Mouse (Mus musculus): ENCODE results near the gene Lmbr1l. TPM values are rescaled to one million over a fixed set of nuclear protein-coding genes. Genes with fewer than 3 reads are reported as not detected.
"Not testable (repeated sequence)": the region's sequence is repeated elsewhere in the genome, so short reads cannot be mapped to it uniquely, and the experiment has no call there.

Gene Lmbr1l
- polyA plus RNA-seq, 1 experiment from 2014 or later, result 25.3 TPM

DNA sequence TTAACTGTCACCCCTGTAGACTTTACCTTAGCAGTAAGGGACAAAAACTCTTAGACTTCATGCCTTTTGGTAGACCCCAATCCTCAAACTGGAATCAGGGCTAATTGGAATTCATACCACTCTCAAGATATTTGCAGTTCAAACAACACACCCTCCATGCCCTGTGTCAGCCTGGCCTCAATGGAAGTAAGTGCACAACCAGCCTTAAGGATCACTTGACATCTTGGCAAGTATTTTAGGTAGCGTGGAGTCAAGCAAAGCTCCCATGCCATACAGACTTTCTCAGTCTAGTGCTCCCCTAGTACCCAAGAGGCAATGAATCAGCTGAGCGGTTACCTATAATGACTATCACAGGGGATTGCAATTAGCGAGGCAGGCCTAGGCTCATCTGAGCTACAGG is 13.0 kb upstream of the Lmbr1l start:
- DNase-seq (ENCODE audit: extremely low spot score, low spot score), result no peak
- Histone ChIP-seq H3K36me3 (replicated peaks) (peaks cover 27% of the 10 kb centered on the region), H3K4me3 (peak overlapping the region; percentile 28; the same call in 1 of the 2 replicates), H3K27ac (no peak overlapping the region), H3K4me1 (peaks cover 45% of the 10 kb centered on the region), H3K9me3 (no peaks in the 10 kb centered on the region), H3K27me3 (ENCODE audit: poor library complexity, severe bottlenecking) (no peaks in the 10 kb centered on the region)
- 77% methylated on average over 3 of the region's 3 CpGs for WGBS

- Histone ChIP-seq H3K9me3 (no peaks in the 10 kb centered on the region), H3K36me3 (replicated peaks) (peaks cover 28% of the 10 kb centered on the region), H3K4me1 (peaks cover 37% of the 10 kb centered on the region), H3K27ac (no peak overlapping the region), H3K27me3 (ENCODE audit: poor library complexity, severe bottlenecking) (no peaks in the 10 kb centered on the region), H3K4me3 (0 out of 2 replicates have a peak overlapping the region, but pooled peaks have one; percentile 2)
- DNase-seq (ENCODE audit: extremely low spot score, low spot score), result peak; percentile 26
- WGBS, result 58% methylated on average over 8 of the region's 8 CpGs
Measured at GRCm38 (mm10) chr15:98930017-98930734, 12.1 kb upstream of the Lmbr1l start.

DNA sequence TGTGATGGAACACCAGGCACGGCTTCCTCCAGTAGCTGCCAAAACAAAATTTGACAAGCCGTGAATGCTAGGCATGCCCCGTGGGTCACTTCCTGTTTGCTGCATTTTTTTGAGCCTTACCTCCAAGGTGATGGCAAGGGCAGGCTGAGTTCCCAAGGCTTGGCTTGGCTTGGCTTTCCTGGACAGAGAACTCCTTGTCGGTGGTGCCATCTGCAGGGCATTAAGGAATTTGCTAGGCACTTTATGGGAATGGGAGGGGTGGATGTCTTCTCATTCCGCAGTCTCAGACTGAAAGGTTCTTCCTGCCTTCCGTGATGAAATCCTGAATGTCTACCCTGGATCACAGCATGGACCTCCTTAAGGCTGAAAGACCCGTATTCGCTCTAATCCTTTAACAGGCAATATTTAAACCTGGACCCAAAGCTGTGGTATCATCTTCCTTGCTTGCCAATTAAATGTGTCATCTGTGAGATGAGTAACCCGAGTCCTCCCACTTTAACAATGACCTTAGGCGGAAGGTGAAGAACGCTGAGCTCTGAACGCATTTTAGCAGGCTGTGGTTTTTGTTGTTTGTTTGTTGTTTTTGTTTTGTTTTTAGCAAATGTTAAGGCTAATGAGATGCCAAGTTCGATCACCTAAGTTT is 10.7 kb upstream of the Lmbr1l start:
- 19% methylated on average over 13 of the region's 13 CpGs for WGBS
- Histone ChIP-seq H3K27me3 (ENCODE audit: poor library complexity, severe bottlenecking) (no peaks in the 10 kb centered on the region), H3K9me3 (no peaks in the 10 kb centered on the region), H3K4me1 (peaks cover 29% of the 10 kb centered on the region), H3K4me3 (peak overlapping the region; percentile 19; the same call in 1 of the 2 replicates), H3K36me3 (replicated peaks) (peaks cover 28% of the 10 kb centered on the region), H3K27ac (no peak overlapping the region)
- peak; percentile 74 for DNase-seq (ENCODE audit: extremely low spot score, low spot score)

DNA sequence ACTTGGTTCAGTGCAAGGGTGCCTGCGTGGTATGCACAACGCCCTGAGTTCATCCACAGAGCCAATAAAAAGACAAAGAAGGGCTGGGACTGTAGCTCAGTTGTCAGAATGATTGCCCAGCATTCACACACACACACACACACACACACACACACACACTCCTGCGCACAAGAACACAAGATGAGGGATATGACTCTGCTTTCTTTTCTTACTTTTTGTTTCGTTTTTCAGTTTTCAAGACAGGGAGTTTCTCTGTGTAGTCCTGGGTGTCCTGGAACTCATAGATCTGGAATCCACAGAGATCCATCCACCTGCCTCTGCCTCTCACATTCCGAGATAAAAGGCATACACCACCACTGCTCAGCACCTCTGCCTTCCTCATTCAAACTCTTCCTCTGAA is 9.5 kb upstream of the Lmbr1l start:
- Histone ChIP-seq H3K36me3 (replicated peaks) (peaks cover 22% of the 10 kb centered on the region), H3K4me1 (peaks cover 23% of the 10 kb centered on the region), H3K4me3 (no peak overlapping the region), H3K27ac (no peak overlapping the region), H3K27me3 (ENCODE audit: poor library complexity, severe bottlenecking) (no peaks in the 10 kb centered on the region), H3K9me3 (no peaks in the 10 kb centered on the region)
- DNase-seq (ENCODE audit: extremely low spot score, low spot score), result no peak
- WGBS, result 87% methylated on average over 5 of the region's 5 CpGs

GRCm38 (mm10) chr15:98924682-98925081 is 6.7 kb upstream of the Lmbr1l start:
- peaks cover 14% of the 10 kb centered on the region for H3K4me1 ChIP-seq
- H3K9me3 ChIP-seq, result no peaks in the 10 kb centered on the region
- H3K27ac ChIP-seq, result no peak overlapping the region
- no peaks in the 10 kb centered on the region for H3K27me3 ChIP-seq (ENCODE audit: poor library complexity, severe bottlenecking)
- peaks cover 6% of the 10 kb centered on the region for H3K36me3 ChIP-seq (replicated peaks)
- no peak overlapping the region for H3K4me3 ChIP-seq
- 85% methylated on average over 3 of the region's 3 CpGs for WGBS
- DNase-seq (ENCODE audit: extremely low spot score, low spot score), result no peak

DNA sequence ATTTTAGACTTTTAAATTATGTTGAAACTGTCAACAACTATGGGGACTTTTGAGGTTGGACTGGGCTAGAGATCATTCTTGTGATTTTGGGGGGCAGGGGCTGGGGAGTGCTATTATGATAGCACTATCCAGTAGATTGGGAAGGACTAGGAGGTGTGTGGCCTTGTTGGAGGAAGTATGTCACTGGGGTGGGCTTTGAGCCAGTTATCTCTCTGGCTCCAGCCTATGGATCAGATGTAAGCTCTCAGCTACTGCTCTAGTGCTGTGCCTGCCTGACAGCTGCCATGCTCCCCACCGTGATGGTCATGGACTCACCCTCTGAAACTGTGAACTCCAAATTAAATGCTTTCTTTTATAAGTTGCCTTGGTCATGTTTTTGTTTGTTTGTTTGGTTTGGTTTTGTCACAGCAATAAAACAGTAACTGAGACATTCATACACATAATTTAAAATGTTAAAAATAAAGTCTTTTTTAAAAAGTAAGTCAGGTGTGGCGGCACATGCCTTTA is 5.1 kb upstream of the Lmbr1l start:
- Histone ChIP-seq H3K4me3 (no peak overlapping the region), H3K9me3 (no peaks in the 10 kb centered on the region), H3K36me3 (replicated peaks) (peaks cover 6% of the 10 kb centered on the region), H3K4me1 (peaks cover 6% of the 10 kb centered on the region), H3K27ac (no peak overlapping the region), H3K27me3 (ENCODE audit: poor library complexity, severe bottlenecking) (no peaks in the 10 kb centered on the region)
- no peak for DNase-seq (ENCODE audit: extremely low spot score, low spot score)
- 87% methylated on average over 2 of the region's 2 CpGs for WGBS

- H3K4me1 ChIP-seq, result peaks cover 6% of the 10 kb centered on the region
- H3K27ac ChIP-seq, result no peak overlapping the region
- no peak for DNase-seq (ENCODE audit: extremely low spot score, low spot score)
- peaks cover 6% of the 10 kb centered on the region for H3K36me3 ChIP-seq (replicated peaks)
- H3K27me3 ChIP-seq (ENCODE audit: poor library complexity, severe bottlenecking), result no peaks in the 10 kb centered on the region
- H3K4me3 ChIP-seq, result no peak overlapping the region
- H3K9me3 ChIP-seq, result no peaks in the 10 kb centered on the region
- WGBS, result 78% methylated on average over 3 of the region's 3 CpGs
Measured at GRCm38 (mm10) chr15:98922581-98922980, 4.5 kb upstream of the Lmbr1l start.

GRCm38 (mm10) chr15:98921510-98921909 is 3.5 kb upstream of the Lmbr1l start:
- Histone ChIP-seq H3K36me3 (replicated peaks) (peaks cover 6% of the 10 kb centered on the region), H3K27ac (no peak overlapping the region), H3K4me3 (no peak overlapping the region), H3K9me3 (no peaks in the 10 kb centered on the region), H3K4me1 (peaks cover 14% of the 10 kb centered on the region), H3K27me3 (ENCODE audit: poor library complexity, severe bottlenecking) (no peaks in the 10 kb centered on the region)
- WGBS, result 82% methylated on average over 5 of the region's 5 CpGs
- no peak for DNase-seq (ENCODE audit: extremely low spot score, low spot score)

DNA sequence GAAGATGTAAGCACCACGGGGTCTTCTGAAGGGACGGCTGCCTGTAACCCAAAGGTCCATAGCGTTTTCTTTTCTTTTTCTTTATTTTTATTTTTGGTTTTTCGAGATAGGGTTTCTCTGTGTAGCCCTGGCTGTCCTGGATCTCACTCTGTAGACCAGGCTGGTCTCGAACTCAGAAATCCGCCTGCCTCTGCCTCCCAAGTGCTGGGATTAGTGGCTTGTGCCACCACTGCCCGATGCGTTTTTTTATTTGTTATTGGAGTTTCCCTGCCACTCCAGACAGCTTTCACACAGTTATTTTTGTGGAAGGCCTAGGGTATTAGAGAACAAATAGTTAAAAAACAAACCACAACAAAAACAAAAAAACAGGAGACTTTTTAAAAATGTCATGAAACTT is 466 bp upstream of the Lmbr1l start:
- H3K9me3 ChIP-seq; DNase-seq (ENCODE audit: extremely low spot score, low spot score); H3K27me3 ChIP-seq (ENCODE audit: poor library complexity, severe bottlenecking): not testable (repeated sequence)
- H3K36me3 ChIP-seq (replicated peaks), result peaks cover 21% of the 10 kb centered on the region
- peaks cover 28% of the 10 kb centered on the region for H3K4me1 ChIP-seq
- H3K4me3 ChIP-seq, result peak overlapping the region; percentile 95
- peak overlapping the region; percentile 95 for H3K27ac ChIP-seq
- WGBS, result 34% methylated on average over 8 of the region's 8 CpGs

- Histone ChIP-seq H3K36me3 (replicated peaks) (peaks cover 35% of the 10 kb centered on the region), H3K9me3 (no peaks in the 10 kb centered on the region), H3K4me3 (peak overlapping the region; percentile 95), H3K27ac (peak overlapping the region; percentile 95), H3K4me1 (peaks cover 28% of the 10 kb centered on the region), H3K27me3 (ENCODE audit: poor library complexity, severe bottlenecking) (no peaks in the 10 kb centered on the region)
- WGBS, result under 1% methylated on average over 14 of the region's 14 CpGs
- DNase-seq (ENCODE audit: extremely low spot score, low spot score), result no peak
Measured at GRCm38 (mm10) chr15:98917091-98917490, 940 bp downstream of the Lmbr1l start.

DNA sequence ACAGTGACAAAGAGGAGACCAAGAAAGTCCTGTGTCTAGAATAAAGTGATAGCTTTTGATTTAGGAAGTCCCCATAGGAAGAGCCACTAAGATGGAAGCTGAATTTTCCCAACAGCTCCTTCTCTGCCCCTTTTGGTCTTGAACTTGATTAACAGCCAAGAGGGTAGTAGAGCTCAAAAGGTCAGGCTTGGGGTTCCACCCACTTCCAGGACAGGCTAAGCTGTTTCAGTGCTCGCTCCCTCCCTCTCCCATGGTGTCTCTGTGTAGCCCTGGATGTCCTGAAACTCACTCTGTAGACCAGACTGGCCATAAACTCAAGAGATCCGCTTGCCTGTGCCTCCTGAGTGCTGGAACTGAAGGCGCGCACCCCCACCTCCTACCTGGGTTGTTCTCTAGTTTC is 2.0 kb downstream of the Lmbr1l start:
- Histone ChIP-seq H3K4me1 (peaks cover 28% of the 10 kb centered on the region), H3K9me3 (no peaks in the 10 kb centered on the region), H3K4me3 (peak overlapping the region; percentile 95), H3K36me3 (replicated peaks) (peaks cover 46% of the 10 kb centered on the region), H3K27me3 (ENCODE audit: poor library complexity, severe bottlenecking) (no peaks in the 10 kb centered on the region), H3K27ac (peak overlapping the region; percentile 30; the same call in 1 of the 2 replicates)
- WGBS, result 95% methylated on average over 4 of the region's 4 CpGs
- no peak for DNase-seq (ENCODE audit: extremely low spot score, low spot score)

DNA sequence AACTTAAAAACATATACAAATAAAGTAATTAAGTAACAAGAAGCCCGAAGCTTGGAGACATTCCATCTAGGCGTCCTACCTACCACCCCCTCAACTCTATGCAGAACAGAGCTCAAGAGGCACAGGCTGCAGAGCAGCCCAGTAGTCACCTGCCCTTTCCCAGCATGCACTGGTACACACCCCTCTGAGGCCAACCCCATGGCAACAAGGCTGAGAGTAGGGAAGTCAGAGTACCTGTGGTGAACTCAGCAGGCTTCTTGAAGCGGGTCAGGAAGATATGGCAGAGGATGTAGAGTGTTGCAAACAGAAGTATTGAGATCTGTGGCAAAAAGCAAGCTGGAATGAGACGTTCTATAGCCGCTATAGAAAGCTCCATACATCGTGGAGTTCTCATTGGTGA is 3.1 kb downstream of the Lmbr1l start:
- no peak for DNase-seq (ENCODE audit: extremely low spot score, low spot score)
- Histone ChIP-seq H3K27ac (no peak overlapping the region), H3K27me3 (ENCODE audit: poor library complexity, severe bottlenecking) (no peaks in the 10 kb centered on the region), H3K4me1 (peaks cover 32% of the 10 kb centered on the region), H3K36me3 (replicated peaks) (peaks cover 57% of the 10 kb centered on the region), H3K9me3 (no peaks in the 10 kb centered on the region), H3K4me3 (no peak overlapping the region)
- WGBS, result 90% methylated on average over 6 of the region's 6 CpGs

- DNase-seq (ENCODE audit: extremely low spot score, low spot score), result peak; percentile 66
- H3K4me3 ChIP-seq, result no peak overlapping the region
- H3K36me3 ChIP-seq (replicated peaks), result peaks cover 65% of the 10 kb centered on the region
- peaks cover 8% of the 10 kb centered on the region; the same call in 1 of the 2 replicates for H3K4me1 ChIP-seq
- H3K27ac ChIP-seq, result peak overlapping the region; percentile 12; the same call in 1 of the 2 replicates
- 28% methylated on average over 10 of the region's 10 CpGs for WGBS
- peaks cover 12% of the 10 kb centered on the region for H3K27me3 ChIP-seq (ENCODE audit: poor library complexity, severe bottlenecking)
- no peaks in the 10 kb centered on the region for H3K9me3 ChIP-seq
Measured at GRCm38 (mm10) chr15:98904692-98905091, 13.3 kb downstream of the Lmbr1l start.

Data from forebrain, embryonic 10.5 days (tissue).